Mouse (Mus musculus): ENCODE results near the gene Pogz. TPM values are rescaled to one million over a fixed set of nuclear protein-coding genes. Genes with fewer than 3 reads are reported as not detected.

Pogz gene
- polyA plus RNA-seq, 1 experiment from 2014 or later: 8.5 TPM

Other genes with a start within 250 kb of the Pogz start
- not detected in 2 replicates for gene Gm10972, start 194.5 kb upstream of the Pogz start, polyA plus RNA-seq (2015; fragmentation: Nextera tagmentation; extraction: Ambion mirVana)
- gene Tuft1, start 178.7 kb upstream of the Pogz start, polyA plus RNA-seq (2015; fragmentation: Nextera tagmentation; extraction: Ambion mirVana): 5.3 and 7.2 TPM in 2 replicates
- 3.8 and 4.4 TPM in 2 replicates for gene Selenbp2, start 144.0 kb upstream of the Pogz start, polyA plus RNA-seq (2015; fragmentation: Nextera tagmentation; extraction: Ambion mirVana)
- gene Cgn, start 51.1 kb upstream of the Pogz start, polyA plus RNA-seq (2015; fragmentation: Nextera tagmentation; extraction: Ambion mirVana): 1.4 and 4.7 TPM in 2 replicates
- 223 and 265 TPM in 2 replicates for gene Psmb4, start 49.4 kb downstream of the Pogz start, polyA plus RNA-seq (2015; fragmentation: Nextera tagmentation; extraction: Ambion mirVana)
- 89.6 and 103 TPM in 2 replicates for gene Selenbp1, start 95.5 kb downstream of the Pogz start, polyA plus RNA-seq (2015; fragmentation: Nextera tagmentation; extraction: Ambion mirVana)
- gene Rfx5, start 116.5 kb downstream of the Pogz start, polyA plus RNA-seq (2015; fragmentation: Nextera tagmentation; extraction: Ambion mirVana): 3.6 and 6.8 TPM in 2 replicates
- gene Pi4kb, start 137.2 kb downstream of the Pogz start, polyA plus RNA-seq (2015; fragmentation: Nextera tagmentation; extraction: Ambion mirVana): 14.7 and 20.8 TPM in 2 replicates
- 12.3 and 18.3 TPM in 2 replicates for gene Zfp687, start 177.9 kb downstream of the Pogz start, polyA plus RNA-seq (2015; fragmentation: Nextera tagmentation; extraction: Ambion mirVana)
- gene Psmd4, start 205.0 kb downstream of the Pogz start, polyA plus RNA-seq (2015; fragmentation: Nextera tagmentation; extraction: Ambion mirVana): 168 and 198 TPM in 2 replicates

Data from heart, embryonic 15.5 days (tissue).